Mouse (Mus musculus) stomach, adult 2 months (tissue): Measurements from ENCODE around the gene Gm3667. TPM values are rescaled to one million over a fixed set of nuclear protein-coding genes. Genes with fewer than 3 reads are reported as not detected.

Source experiments
- polyA plus RNA-seq: library from polyadenylated mRNA; depleted of rRNA; stranded (reverse); fragments of >200 nt; gene quantifications from 2 replicates; pipeline ENCODE4 v1.2.3, GENCODE M21; 2012; rRNA removed

The Gm3667 gene
- not detected in 2 replicates for polyA plus RNA-seq

GRCm38 (mm10) chr14:6889521-6890012, at the start of gene Gm3667:
Gene Gm3667, minus strand, starts transcription at chr14:6889962.

GRCm38 (mm10) chr14:6840211-6840610, 49.6 kb downstream of the Gm3667 start, which contains the start of gene Gm3642:
Gene Gm3642, minus strand, starts transcription at chr14:6840311.

Other genes starting within 250 kb of the Gm3667 start
- gene Gm10251, start 205.8 kb downstream of the Gm3667 start, polyA plus RNA-seq: not detected in 2 replicates
- gene Gm8050, start 169.7 kb downstream of the Gm3667 start, polyA plus RNA-seq: not detected in 2 replicates
- not detected in 2 replicates for gene Gm3636, start 147.6 kb downstream of the Gm3667 start, polyA plus RNA-seq
- gene Gm8362, start 115.6 kb downstream of the Gm3667 start, polyA plus RNA-seq: not detected in 2 replicates
- not detected in 2 replicates for gene Gm3642, start 49.7 kb downstream of the Gm3667 start, polyA plus RNA-seq
- gene Gm6356, start 83.9 kb upstream of the Gm3667 start, polyA plus RNA-seq: not detected in 2 replicates
- not detected in 2 replicates for gene Gm10406, start 137.5 kb upstream of the Gm3667 start, polyA plus RNA-seq
- gene Gm3685, start 155.0 kb upstream of the Gm3667 start, polyA plus RNA-seq: not detected in 2 replicates
- gene Gm3696, start 210.7 kb upstream of the Gm3667 start, polyA plus RNA-seq: not detected in 2 replicates
- gene Gm6676, start 235.4 kb upstream of the Gm3667 start, polyA plus RNA-seq: not detected in 2 replicates